Mouse (Mus musculus) T-helper 2 cell (primary cell): Measurements from ENCODE around the gene Lrrc49.

Experiments
- in situ Hi-C: fragments of 300-600 bp; cut with MboI, MseI; formaldehyde crosslinking; loops from one replicate; pipeline ENCODE4 v1.15.1; 2025; ENCODE audit warnings: high pct_unique_total_duplicates

The Lrrc49 gene

GRCm38 (mm10) chr9:60545361-60546096 is 142.4 kb downstream of the Lrrc49 start:
- in situ Hi-C loops = no loop called here

GRCm38 (mm10) chr9:60543422-60544015 is 144.4 kb downstream of the Lrrc49 start:
- in situ Hi-C loops = no loop called here

- in situ Hi-C loops = no loop called here
These were observed 157.6 kb downstream of the Lrrc49 start for GRCm38 (mm10) chr9:60530310-60530709.

GRCm38 (mm10) chr9:60529348-60530243 is 158.4 kb downstream of the Lrrc49 start:
- in situ Hi-C loops = no loop called here

- in situ Hi-C loops = no loop called here
These were observed 159.7 kb downstream of the Lrrc49 start for GRCm38 (mm10) chr9:60528269-60528668.

- in situ Hi-C loops = no loop called here
These were observed 160.1 kb downstream of the Lrrc49 start for GRCm38 (mm10) chr9:60527836-60528235.

GRCm38 (mm10) chr9:60527051-60527450 is 160.9 kb downstream of the Lrrc49 start:
- in situ Hi-C loops = no loop called here

GRCm38 (mm10) chr9:60526195-60526594 is 161.8 kb downstream of the Lrrc49 start:
- in situ Hi-C loops = no loop called here

- in situ Hi-C loops = no loop called here
These were observed 166.1 kb downstream of the Lrrc49 start, which contains the start of gene Thsd4 for GRCm38 (mm10) chr9:60521806-60522264. Gene Thsd4, minus strand, starts transcription at chr9:60522046.

GRCm38 (mm10) chr9:60521143-60521542 is 166.8 kb downstream of the Lrrc49 start:
- in situ Hi-C loops = no loop called here

- in situ Hi-C loops = no loop called here
These were observed 168.4 kb downstream of the Lrrc49 start for GRCm38 (mm10) chr9:60519601-60520000.
